Mouse (Mus musculus) right cerebral cortex, postnatal 25 days (tissue): ENCODE data around the gene Tmem52.

Experiments
- DNase-seq: peaks from one replicate; pipeline ENCODE4 v3.0.0; 2022

The Tmem52 gene

DNA sequence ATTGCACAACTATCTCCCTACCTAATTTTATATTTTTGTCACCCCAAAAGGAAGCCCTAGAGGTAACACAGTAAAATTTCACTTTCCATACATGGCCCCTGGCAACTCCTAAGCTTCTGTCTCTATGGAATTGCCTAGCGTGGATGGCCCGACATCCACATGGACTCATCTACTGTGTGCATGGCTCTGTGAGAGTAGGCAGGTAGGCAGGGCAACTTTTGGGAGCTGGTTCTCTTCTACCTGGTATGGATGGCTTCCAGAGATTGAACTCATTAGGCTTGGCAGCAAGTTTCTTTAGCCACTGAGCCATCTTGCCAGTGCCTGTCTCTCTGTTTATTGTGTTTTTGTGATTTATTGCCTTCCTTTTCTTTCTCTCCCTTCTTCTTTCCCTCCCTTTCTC lies 45.9 kb downstream of the Tmem52 start:
- DNase-seq = no peak

DNA sequence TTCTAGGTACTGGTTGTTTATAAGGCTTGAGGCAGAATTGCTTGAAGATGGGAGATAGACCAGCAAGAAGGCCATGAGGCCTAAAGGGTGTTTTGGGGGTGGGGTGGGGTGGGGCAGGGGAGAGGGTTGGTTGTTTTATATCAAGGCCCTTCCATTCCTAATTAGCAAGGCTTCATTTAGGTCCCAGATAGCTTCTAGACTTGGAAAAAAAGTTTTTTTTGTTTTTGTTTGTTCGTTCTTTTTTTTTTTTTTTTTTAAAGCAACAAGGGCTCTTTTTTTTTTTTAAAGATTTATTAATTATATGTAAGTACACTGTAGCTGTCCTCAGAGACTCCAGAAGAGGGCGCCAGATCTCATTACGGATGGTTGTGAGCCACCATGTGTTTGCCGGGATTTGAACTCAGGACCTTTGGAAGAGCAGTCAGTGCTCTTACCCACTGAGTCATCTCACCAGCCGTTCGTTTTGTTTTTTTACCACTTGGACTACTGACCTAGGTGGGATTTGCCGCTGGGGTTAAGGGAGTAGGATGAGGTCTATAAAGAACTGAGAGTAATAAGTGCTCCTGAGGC lies 49.1 kb downstream of the Tmem52 start:
- no peak for DNase-seq
